Mouse (Mus musculus): ENCODE data around the gene Hspa14. TPM values are rescaled to one million over a fixed set of nuclear protein-coding genes. Genes with fewer than 3 reads are reported as not detected.

Gene Hspa14
- polyA plus RNA-seq, 1 experiment from 2014 or later = 145 TPM

- peaks cover 11% of the 10 kb centered on the region for H3K36me3 ChIP-seq (ENCODE audit: control insufficient read depth, insufficient read depth, low read length)
- H3K27me3 ChIP-seq (replicated peaks; ENCODE audit: control insufficient read depth, insufficient read depth, low read length) = no peaks in the 10 kb centered on the region
- 87% methylated on average over 4 of the region's 4 CpGs for WGBS
These were observed 56.0 kb downstream of the Hspa14 start for GRCm38 (mm10) chr2:3456590-3456989.

GRCm38 (mm10) chr2:3453096-3453495 is 59.5 kb downstream of the Hspa14 start:
- Histone ChIP-seq H3K36me3 (ENCODE audit: control insufficient read depth, insufficient read depth, low read length) (peaks cover 11% of the 10 kb centered on the region), H3K9ac (ENCODE audit: low read depth, low read length) (no peak overlapping the region), H3K27ac (ENCODE audit: low read depth, low read length) (no peak overlapping the region), H3K4me3 (ENCODE audit: low read depth, low read length) (no peak overlapping the region), H3K27me3 (replicated peaks; ENCODE audit: control insufficient read depth, insufficient read depth, low read length) (no peaks in the 10 kb centered on the region), H3K9me3 (ENCODE audit: control insufficient read depth, low read length) (no peaks in the 10 kb centered on the region), H3K4me1 (replicated peaks; ENCODE audit: control insufficient read depth, insufficient read depth, low read length) (no peaks in the 10 kb centered on the region), H3K4me2 (no peak overlapping the region)
- WGBS = 90% methylated on average over 3 of the region's 3 CpGs
- DNase-seq (ENCODE audit: low spot score) (no peak), ATAC-seq (replicated peaks; ENCODE audit: low FRiP score) (no peak)

More at GRCm38 (mm10) chr2:3456590-3456989, 56.0 kb downstream of the Hspa14 start:
- DNase-seq (ENCODE audit: low spot score) (no peak), ATAC-seq (replicated peaks; ENCODE audit: low FRiP score) (no peak)
- Histone ChIP-seq H3K27ac (ENCODE audit: low read depth, low read length) (no peak overlapping the region), H3K9me3 (ENCODE audit: control insufficient read depth, low read length) (no peaks in the 10 kb centered on the region), H3K4me3 (ENCODE audit: low read depth, low read length) (no peak overlapping the region), H3K9ac (ENCODE audit: low read depth, low read length) (no peak overlapping the region), H3K4me2 (no peak overlapping the region), H3K4me1 (replicated peaks; ENCODE audit: control insufficient read depth, insufficient read depth, low read length) (no peaks in the 10 kb centered on the region)

DNA sequence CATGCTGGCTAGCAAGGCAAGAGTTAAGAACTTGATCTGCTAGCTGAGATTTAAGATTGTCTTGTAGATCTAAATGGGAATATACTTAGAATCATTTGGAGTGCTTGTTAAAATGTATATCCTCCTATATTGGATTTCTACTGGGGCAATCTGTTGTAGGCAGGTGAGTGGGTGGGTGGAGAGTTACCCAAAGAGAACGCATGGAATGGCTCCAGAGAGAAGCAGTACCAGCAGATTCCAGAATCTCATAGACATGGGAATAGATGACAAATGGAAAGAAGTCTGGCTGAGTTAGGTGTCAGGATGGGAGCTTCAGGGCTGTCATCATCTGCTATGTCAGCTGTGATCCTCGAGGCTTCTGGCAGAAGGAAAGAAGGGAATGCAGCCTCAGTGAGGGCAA is 63.2 kb downstream of the Hspa14 start:
- Histone ChIP-seq H3K36me3 (ENCODE audit: control insufficient read depth, insufficient read depth, low read length) (peaks cover 13% of the 10 kb centered on the region), H3K4me2 (no peak overlapping the region), H3K4me1 (replicated peaks; ENCODE audit: control insufficient read depth, insufficient read depth, low read length) (no peaks in the 10 kb centered on the region), H3K27ac (ENCODE audit: low read depth, low read length) (no peak overlapping the region), H3K4me3 (ENCODE audit: low read depth, low read length) (no peak overlapping the region), H3K9me3 (ENCODE audit: control insufficient read depth, low read length) (no peaks in the 10 kb centered on the region), H3K9ac (ENCODE audit: low read depth, low read length) (no peak overlapping the region), H3K27me3 (replicated peaks; ENCODE audit: control insufficient read depth, insufficient read depth, low read length) (no peaks in the 10 kb centered on the region)
- no peak for DNase-seq (ENCODE audit: low spot score)
- 67% methylated on average over 2 of the region's 2 CpGs for WGBS
- ATAC-seq (replicated peaks; ENCODE audit: low FRiP score) = no peak

GRCm38 (mm10) chr2:3445984-3446383 is 66.6 kb downstream of the Hspa14 start:
- Histone ChIP-seq H3K36me3 (ENCODE audit: control insufficient read depth, insufficient read depth, low read length) (peaks cover 5% of the 10 kb centered on the region), H3K27ac (ENCODE audit: low read depth, low read length) (no peak overlapping the region), H3K4me1 (replicated peaks; ENCODE audit: control insufficient read depth, insufficient read depth, low read length) (no peaks in the 10 kb centered on the region), H3K27me3 (replicated peaks; ENCODE audit: control insufficient read depth, insufficient read depth, low read length) (no peaks in the 10 kb centered on the region), H3K9ac (ENCODE audit: low read depth, low read length) (no peak overlapping the region), H3K9me3 (ENCODE audit: control insufficient read depth, low read length) (no peaks in the 10 kb centered on the region), H3K4me2 (no peak overlapping the region), H3K4me3 (ENCODE audit: low read depth, low read length) (no peak overlapping the region)
- ATAC-seq (replicated peaks; ENCODE audit: low FRiP score) (no peak), DNase-seq (ENCODE audit: low spot score) (no peak)
- WGBS = 85% methylated on average over 4 of the region's 4 CpGs

DNA sequence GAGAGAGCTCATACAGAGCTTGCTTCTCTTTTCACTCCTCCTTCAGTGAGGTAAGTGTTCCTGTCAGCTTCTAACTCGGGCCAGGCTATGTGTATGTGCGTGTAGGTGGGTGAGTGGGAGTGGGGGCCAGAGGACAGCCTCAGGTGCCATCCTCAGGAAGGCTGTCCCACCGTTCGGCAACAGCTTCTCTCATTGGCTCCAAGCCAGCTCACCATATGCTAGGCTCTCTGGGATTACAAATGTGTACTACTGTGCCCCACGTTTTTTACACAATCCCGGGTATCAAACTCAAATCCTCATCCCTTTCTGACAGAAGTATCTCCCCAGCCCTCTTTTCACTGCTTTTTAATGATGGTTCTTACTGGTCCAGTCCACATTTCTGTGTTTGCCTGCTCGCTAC is 68.4 kb downstream of the Hspa14 start:
- H3K36me3 ChIP-seq (ENCODE audit: control insufficient read depth, insufficient read depth, low read length) = peaks cover 5% of the 10 kb centered on the region
- WGBS = 87% methylated on average over 7 of the region's 7 CpGs
- no peaks in the 10 kb centered on the region for H3K4me1 ChIP-seq (replicated peaks; ENCODE audit: control insufficient read depth, insufficient read depth, low read length)
- H3K4me3 ChIP-seq (ENCODE audit: low read depth, low read length) = no peak overlapping the region
- H3K27me3 ChIP-seq (replicated peaks; ENCODE audit: control insufficient read depth, insufficient read depth, low read length) = no peaks in the 10 kb centered on the region
- H3K27ac ChIP-seq (ENCODE audit: low read depth, low read length) = no peak overlapping the region
- DNase-seq (ENCODE audit: low spot score) = no peak
- no peak for ATAC-seq (replicated peaks; ENCODE audit: low FRiP score)
- no peak overlapping the region for H3K9ac ChIP-seq (ENCODE audit: low read depth, low read length)
- no peak overlapping the region for H3K4me2 ChIP-seq
- H3K9me3 ChIP-seq (ENCODE audit: control insufficient read depth, low read length) = no peaks in the 10 kb centered on the region

Other genes with a start within 250 kb of the Hspa14 start
- gene Nmt2, start 228.6 kb downstream of the Hspa14 start, polyA plus RNA-seq (2014; fragmentation: Nextera tagmentation; extraction: Ambion mirVana) = 36.1 and 36.5 TPM in 2 replicates
- 34.5 and 37.3 TPM in 2 replicates for gene Rpp38, start 180.2 kb downstream of the Hspa14 start, polyA plus RNA-seq (2014; fragmentation: Nextera tagmentation; extraction: Ambion mirVana)
- 1.3 and 2.2 TPM in 2 replicates for gene Acbd7, start 176.6 kb downstream of the Hspa14 start, polyA plus RNA-seq (2014; fragmentation: Nextera tagmentation; extraction: Ambion mirVana)
- gene Olah, start 115.6 kb downstream of the Hspa14 start, polyA plus RNA-seq (2014; fragmentation: Nextera tagmentation; extraction: Ambion mirVana) = not detected in 2 replicates
- not detected in 2 replicates for gene Meig1, start 90.2 kb downstream of the Hspa14 start, polyA plus RNA-seq (2014; fragmentation: Nextera tagmentation; extraction: Ambion mirVana)
- gene Dclre1c, start 88.7 kb downstream of the Hspa14 start, polyA plus RNA-seq (2014; fragmentation: Nextera tagmentation; extraction: Ambion mirVana) = 10.6 TPM in 2 replicates
- gene Suv39h2, start 37.8 kb downstream of the Hspa14 start, polyA plus RNA-seq (2014; fragmentation: Nextera tagmentation; extraction: Ambion mirVana) = 17.6 and 19.3 TPM in 2 replicates
- gene Gm45902, start within 50 bp of the Hspa14 start, polyA plus RNA-seq (2014; fragmentation: Nextera tagmentation; extraction: Ambion mirVana) = 5.1 and 5.3 TPM in 2 replicates
- 0.15 and 0.16 TPM in 2 replicates for gene Cdnf, start 216 bp upstream of the Hspa14 start, polyA plus RNA-seq (2014; fragmentation: Nextera tagmentation; extraction: Ambion mirVana)
- gene Fam107b, start 57.7 kb upstream of the Hspa14 start, polyA plus RNA-seq (2014; fragmentation: Nextera tagmentation; extraction: Ambion mirVana) = 36.0 and 36.3 TPM in 2 replicates